Mouse (Mus musculus): Measurements from ENCODE around the gene Dnpep.

- TF ChIP-seq CTCF (IDR thresholded peaks at IDR 0.05) (peak; percentile 78), POLR2A (IDR thresholded peaks at IDR 0.05; ENCODE audit: insufficient read depth, low read depth, low read length) (peak; percentile 10; the same call in 1 of the 2 replicates), EP300 (IDR thresholded peaks at IDR 0.05; ENCODE audit: insufficient read depth, low read depth, low read length) (peak; percentile 20; the same call in 1 of the 2 replicates)
Observed at GRCm38 (mm10) chr1:75317241-75318201, at the start of gene Dnpep.
